Mouse (Mus musculus): Measurements from ENCODE around the gene Sept14.
A peak's percentile ranks its signal among the peaks of the same experiment; 100 is the strongest.

Gene Sept14

GRCm38 (mm10) chr5:129670036-129670458 lies 38.3 kb downstream of the Sept14 start, which contains the start of gene Zfp11:
Gene Zfp11, minus strand, starts transcription at chr5:129670099.
- peak; percentile 81 to 94 for DNase-seq (ENCODE audit: inconsistent age in 2 of 2, low spot score in 1 of 2)

DNA sequence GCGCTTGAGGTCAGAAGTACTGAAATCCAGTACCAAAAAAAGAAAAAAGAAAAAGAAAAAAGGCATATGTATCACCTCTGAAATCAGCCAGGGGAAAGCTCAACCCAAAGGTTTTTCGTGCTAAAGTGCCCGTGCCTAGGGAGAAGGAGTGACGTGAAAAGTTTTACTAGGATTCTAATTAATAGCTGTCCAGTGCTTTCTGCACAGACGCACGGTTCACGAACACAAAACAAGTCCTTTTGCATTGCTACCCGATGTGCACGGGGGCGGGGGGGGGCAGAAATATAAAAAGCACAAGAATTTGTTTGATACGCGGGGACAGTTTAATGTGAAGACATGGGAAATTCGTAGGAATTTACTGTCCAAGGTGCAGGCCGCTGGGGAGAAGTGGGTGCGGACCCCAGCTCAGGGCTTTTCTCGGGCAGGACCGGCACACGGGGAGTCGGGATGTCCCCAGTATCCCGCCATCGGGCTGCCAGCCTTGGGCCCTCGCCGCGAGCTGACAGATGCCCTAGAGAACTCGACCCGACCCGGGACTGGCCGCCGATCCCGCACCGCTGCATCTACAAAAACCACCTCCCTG lies 38.8 kb downstream of the Sept14 start:
- DNase-seq (ENCODE audit: inconsistent age in 2 of 2, low spot score in 1 of 2), result no peak

GRCm38 (mm10) chr5:129667851-129668250 lies 40.5 kb downstream of the Sept14 start:
- DNase-seq (ENCODE audit: inconsistent age in 2 of 2, low spot score in 1 of 2), result no peak

GRCm38 (mm10) chr5:129666271-129666909 lies 41.9 kb downstream of the Sept14 start:
- no peak for DNase-seq (ENCODE audit: inconsistent age in 2 of 2, low spot score in 1 of 2)

GRCm38 (mm10) chr5:129664090-129664489 lies 44.2 kb downstream of the Sept14 start:
- peak in 1 of 2 experiments; percentile 29 for DNase-seq (ENCODE audit: inconsistent age in 2 of 2, low spot score in 1 of 2)

DNA sequence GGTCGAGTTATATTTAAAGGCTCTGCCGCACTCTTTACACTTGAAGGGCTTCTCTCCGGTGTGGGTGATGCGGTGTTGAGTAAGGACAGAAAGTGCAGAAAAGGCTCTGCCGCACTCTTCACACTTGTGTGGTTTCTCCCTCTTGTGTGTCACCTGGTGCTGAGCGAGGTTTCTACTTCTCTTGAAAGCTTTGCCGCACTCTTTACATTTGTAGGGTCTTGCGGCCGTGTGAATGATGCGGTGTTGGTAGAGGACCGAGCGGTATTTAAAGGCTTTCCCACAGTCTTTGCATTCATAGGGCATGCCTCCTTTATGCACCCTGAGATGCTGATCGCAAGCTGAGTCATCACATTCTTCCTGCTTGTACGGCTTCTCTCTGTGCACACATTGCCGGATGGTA lies 50.4 kb downstream of the Sept14 start:
- DNase-seq (ENCODE audit: inconsistent age in 2 of 2, low spot score in 1 of 2), result peak in 1 of 2 experiments; percentile 11

DNA sequence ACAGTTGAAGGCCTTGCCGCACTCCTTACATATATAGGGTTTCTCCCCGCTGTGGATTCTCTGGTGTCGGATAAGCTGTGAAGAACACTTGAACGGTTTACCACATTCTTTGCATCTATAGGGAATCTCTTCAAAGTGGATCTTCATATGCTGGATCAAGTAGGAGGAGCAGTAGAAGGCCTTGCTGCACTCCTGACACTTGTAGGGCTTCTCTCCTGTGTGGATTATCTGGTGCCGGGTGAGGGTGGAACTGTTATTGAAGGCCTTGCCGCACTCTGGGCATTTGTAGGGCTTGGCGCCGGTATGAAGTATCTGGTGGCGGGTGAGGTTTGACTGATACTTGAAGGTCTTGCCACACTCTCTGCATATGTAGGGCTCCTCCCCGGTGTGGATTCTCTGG lies 51.3 kb downstream of the Sept14 start:
- peak in 1 of 2 experiments; percentile 14 for DNase-seq (ENCODE audit: inconsistent age in 2 of 2, low spot score in 1 of 2)

GRCm38 (mm10) chr5:129650858-129651257 lies 57.5 kb downstream of the Sept14 start:
- DNase-seq (ENCODE audit: inconsistent age in 2 of 2, low spot score in 1 of 2), result no peak

Measured in adrenal gland, adult (tissue).